Mouse (Mus musculus): ENCODE data around the gene Tmc4. TPM values are rescaled to one million over a fixed set of nuclear protein-coding genes. Genes with fewer than 3 reads are reported as not detected.

Gene Tmc4
- total RNA-seq, 2 experiments from 2014 or later = 8.7 to 11.6 TPM

GRCm38 (mm10) chr7:3644348-3644671 is 33.0 kb downstream of the Tmc4 start:
- DNase-seq = peak in 1 of 2 experiments; percentile 87

DNA sequence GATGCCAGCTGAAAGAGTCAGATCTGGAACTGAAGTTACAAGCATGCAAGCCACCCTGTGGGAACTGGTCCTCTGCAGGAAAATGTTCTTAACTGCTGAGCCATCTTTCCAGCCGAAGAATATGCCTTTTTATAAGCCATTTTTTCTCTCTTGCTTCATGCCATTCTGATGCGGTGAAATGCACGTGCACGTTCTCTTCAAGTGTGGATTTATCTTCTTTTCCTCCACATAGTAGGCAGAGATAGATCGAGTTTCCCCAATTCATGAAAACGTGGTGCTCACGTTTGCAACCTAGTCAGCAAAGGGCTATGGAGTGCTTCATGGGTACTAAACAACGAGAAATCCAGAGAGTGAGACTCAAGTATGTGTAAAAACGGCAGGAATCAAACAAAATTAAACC is 33.5 kb downstream of the Tmc4 start:
- no peak for DNase-seq

GRCm38 (mm10) chr7:3643412-3643811 is 33.9 kb downstream of the Tmc4 start:
- DNase-seq = no peak

DNA sequence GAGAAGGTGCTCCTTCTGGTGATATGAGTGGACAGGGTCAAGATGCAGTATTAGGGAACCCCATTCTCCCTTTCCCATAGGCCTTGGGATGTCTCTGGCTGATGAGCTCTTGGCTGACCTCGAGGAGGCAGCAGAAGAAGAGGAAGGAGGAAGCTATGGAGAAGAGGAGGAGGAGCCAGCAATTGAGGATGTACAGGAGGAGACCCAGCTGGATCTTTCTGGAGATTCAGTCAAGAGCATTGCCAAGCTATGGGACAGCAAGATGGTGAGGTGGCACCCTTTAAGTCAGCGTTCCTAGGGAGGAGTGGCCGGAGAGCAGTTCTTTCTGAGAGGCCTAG is 46.9 kb downstream of the Tmc4 start:
- DNase-seq = no peak

- DNase-seq = peak; percentile 92
Observed at GRCm38 (mm10) chr7:3629543-3630477, 47.5 kb downstream of the Tmc4 start, which contains the start of the genes Tfpt and Prpf31. Gene Tfpt, minus strand, starts transcription at chr7:3629929. Gene Prpf31, plus strand, starts transcription at chr7:3629985.

DNA sequence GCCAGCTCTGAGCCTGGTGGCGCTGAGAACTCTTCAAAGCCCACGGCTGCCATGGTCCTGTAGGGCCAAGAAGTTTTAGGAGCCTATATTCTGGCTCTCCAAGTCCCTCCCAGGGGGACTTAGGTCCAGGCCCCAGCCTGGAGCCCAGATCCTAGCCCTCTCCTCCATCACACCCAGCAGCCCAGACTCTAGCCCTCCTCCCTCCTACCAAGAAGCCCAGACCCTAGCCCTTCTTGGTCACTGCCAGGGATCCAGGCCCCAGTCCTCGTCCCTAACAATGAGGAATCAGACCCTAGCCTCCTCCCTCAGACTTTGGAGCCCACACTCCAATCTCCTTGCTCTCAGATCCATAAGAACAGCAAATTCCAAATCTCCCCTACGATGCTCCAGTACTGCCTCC is 48.3 kb downstream of the Tmc4 start:
- no peak for DNase-seq

GRCm38 (mm10) chr7:3617242-3617995 is 59.9 kb downstream of the Tmc4 start, which contains the start of gene Ndufa3:
Gene Ndufa3, plus strand, starts transcription at chr7:3617373.
- peak; percentile 89 to 94 for DNase-seq

GRCm38 (mm10) chr7:3616389-3617241 is 60.7 kb downstream of the Tmc4 start:
- DNase-seq = no peak

DNA sequence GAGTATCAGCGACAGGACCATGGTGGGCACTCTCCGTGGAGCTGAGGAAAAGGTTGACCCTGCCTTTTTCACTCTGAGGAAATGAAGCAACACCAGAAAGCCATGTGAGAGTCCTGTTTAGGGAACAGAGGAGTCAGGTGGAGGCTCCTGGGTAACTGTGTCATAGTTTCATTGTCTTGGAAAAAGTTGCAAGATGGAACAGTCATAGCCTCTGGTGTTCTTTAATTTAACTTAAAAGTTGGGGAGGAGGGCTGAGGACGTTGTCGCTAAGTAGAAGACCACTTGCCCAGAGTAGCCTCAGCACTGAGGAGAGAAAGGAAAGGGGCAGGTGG is 61.3 kb downstream of the Tmc4 start, which contains the start of gene Oscar:
TSS of gene Oscar (minus strand) at position 101 of the 332 bp plus-strand sequence.
- DNase-seq = no peak

Small RNA genes lying within 50 kb of the gene (microRNA-seq; reads per million reads assigned to microRNA genes)
- gene Mir3572 = 2.7 reads per million, percentile 5 among the genes with 10 or more reads in this experiment

Other genes with a start within 250 kb of the Tmc4 start
- 1 to 10 TPM; 1.2 to 1.8 TPM for gene Tarm1, start 174.9 kb downstream of the Tmc4 start, total RNA-seq (2021)
- not detected for gene Oscar, start 61.4 kb downstream of the Tmc4 start, total RNA-seq (2021)
- 100 to 1,000 TPM; 710 to 713 TPM for gene Ndufa3, start 60.2 kb downstream of the Tmc4 start, total RNA-seq (2021)
- 10 to 100 TPM; 26.3 to 29.6 TPM for gene Tfpt, start 47.6 kb downstream of the Tmc4 start, total RNA-seq (2021)
- gene Prpf31, start 47.6 kb downstream of the Tmc4 start, total RNA-seq (2021) = 10 to 100 TPM; 44.8 to 49.5 TPM
- 10 to 100 TPM; 47.5 to 47.6 TPM for gene Cnot3, start 32.3 kb downstream of the Tmc4 start, total RNA-seq (2021)
- gene Leng1, start 11.7 kb downstream of the Tmc4 start, total RNA-seq (2021) = 10 to 100 TPM; 14.0 to 15.0 TPM
- gene Tsen34, start 15.3 kb upstream of the Tmc4 start, total RNA-seq (2021) = 100 to 1,000 TPM in 1 of 2 experiments, 10 to 100 TPM in 1; 99.5 to 113 TPM
- gene Mboat7, start 16.0 kb upstream of the Tmc4 start, total RNA-seq (2021) = 10 to 100 TPM; 62.4 to 66.6 TPM
- gene Rps9, start 26.4 kb upstream of the Tmc4 start, total RNA-seq (2021) = 1,000 to 10,000 TPM; 1,002 to 1,021 TPM
- 1 to 10 TPM; 1.8 to 2.6 TPM for gene Pirb, start 42.8 kb upstream of the Tmc4 start, total RNA-seq (2021)
- under 1 TPM in 1 of 2 experiments, not detected in 1; 0.26 TPM for gene Gm15448, start 148.1 kb upstream of the Tmc4 start, total RNA-seq (2021)
- gene Pira2, start 167.5 kb upstream of the Tmc4 start, total RNA-seq (2021) = under 1 TPM; 0.10 to 0.26 TPM
- under 1 TPM in 1 of 2 experiments, not detected in 1; 0.20 TPM for gene Gm14548, start 220.6 kb upstream of the Tmc4 start, total RNA-seq (2021)
- gene Lilra6, start 237.9 kb upstream of the Tmc4 start, total RNA-seq (2021) = under 1 TPM; 0.56 to 0.70 TPM